Mouse (Mus musculus) embryonic facial prominence, embryonic 13.5 days (tissue): ENCODE measurements around the gene Eef1akmt3. TPM values are rescaled to one million over a fixed set of nuclear protein-coding genes. Genes with fewer than 3 reads are reported as not detected.

ENCODE experiments used
- ATAC-seq: fragments of 200-750 bp; cut with Nextera tagmentation; 2 replicates; pipeline ENCODE4 v1.8.0; 2017; ENCODE audit warnings: low read depth; ENCODE audit not compliant: insufficient number of reproducible peaks, insufficient read depth, low FRiP score, low TSS enrichment
- H3K27ac ChIP-seq: fragments of 300-500 bp; sonication (generic); 2 replicates; pipeline ENCODE4 v1.5.1; 2015; ENCODE audit warnings: moderate library complexity, mild to moderate bottlenecking, inconsistent platforms
- H3K27me3 ChIP-seq: fragments of 300-500 bp; sonication (generic); 2 replicates; pipeline ENCODE4 v1.6.1; 2015; ENCODE audit warnings: mild to moderate bottlenecking, inconsistent platforms
- H3K36me3 ChIP-seq: fragments of 300-500 bp; sonication (generic); 2 replicates; pipeline ENCODE4 v1.6.1; 2015; ENCODE audit warnings: mild to moderate bottlenecking, inconsistent platforms
- H3K4me1 ChIP-seq: fragments of 300-500 bp; sonication (generic); 2 replicates; pipeline ENCODE4 v1.6.1; 2015; ENCODE audit warnings: inconsistent platforms
- H3K4me2 ChIP-seq: fragments of 300-500 bp; sonication (generic); 2 replicates; pipeline ENCODE4 v1.6.1; 2015; ENCODE audit warnings: moderate library complexity, mild to moderate bottlenecking, inconsistent platforms
- H3K4me3 ChIP-seq: fragments of 300-500 bp; sonication (generic); 2 replicates; pipeline ENCODE4 v1.5.1; 2015; ENCODE audit warnings: mild to moderate bottlenecking, inconsistent platforms
- H3K9ac ChIP-seq: fragments of 300-500 bp; sonication (generic); 2 replicates; pipeline ENCODE4 v1.6.1; 2015; ENCODE audit warnings: mild to moderate bottlenecking, inconsistent platforms
- H3K9me3 ChIP-seq: fragments of 300-500 bp; sonication (generic); 2 replicates; pipeline ENCODE4 v1.6.1; 2016; ENCODE audit warnings: inconsistent platforms
- WGBS: fragments of 180-500 bp; shearing (Covaris S2); methylation state at CpG from one replicate; pipeline ENCODE4 v1.1.7; 2015; ENCODE audit warnings: mixed read lengths; 5-methylcytosine and 5-hydroxymethylcytosine counted together
- polyA plus RNA-seq: library from polyadenylated mRNA; unstranded; fragments of >200 nt; fragmentation: Nextera tagmentation; extraction: Ambion mirVana; gene quantifications from 2 replicates; pipeline ENCODE4 v1.2.1, GENCODE M21; 2015

Gene Eef1akmt3
- 0.62 and 0.81 TPM in 2 replicates for polyA plus RNA-seq

DNA sequence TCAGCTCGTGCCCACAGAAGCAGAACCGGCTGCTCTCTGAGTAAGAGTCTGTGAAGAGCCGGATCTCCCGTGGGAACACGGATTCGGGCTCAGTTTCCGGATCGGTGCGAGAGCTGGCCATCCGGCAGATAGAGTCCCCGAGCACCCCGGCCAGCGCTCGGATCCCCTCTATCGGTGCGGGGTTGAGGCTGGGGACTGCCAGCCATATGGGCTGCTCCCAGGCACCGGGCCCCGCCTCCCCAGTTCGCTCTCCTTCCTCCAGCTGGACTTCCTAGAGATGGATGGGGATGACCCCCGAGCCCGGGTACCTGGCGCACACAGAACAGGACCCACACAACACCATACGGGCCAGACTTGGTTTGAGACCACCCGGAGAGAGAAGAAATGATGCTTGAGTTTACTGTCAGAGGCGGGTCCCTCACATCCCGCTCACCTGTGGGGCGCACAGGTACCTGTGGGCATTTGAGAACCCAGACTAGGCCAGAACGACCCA lies at the start of gene Eef1akmt3, which contains the start of gene Mettl1:
Gene Eef1akmt3, minus strand, starts transcription at position 240 of the 493 bp plus-strand sequence.
Gene Mettl1, plus strand, starts transcription at position 141 of the 493 bp plus-strand sequence.
- peak within 1 kb of the TSS; percentile 81 for H3K9ac ChIP-seq
- peak within 1 kb of the TSS; percentile 84 for H3K27ac ChIP-seq
- H3K4me1 ChIP-seq = peaks cover 15% of the 10 kb centered on the region
- no peaks in the 10 kb centered on the region for H3K9me3 ChIP-seq
- ATAC-seq = peak; percentile 39
- H3K4me3 ChIP-seq = peak within 1 kb of the TSS; percentile 81
- H3K36me3 ChIP-seq = peaks cover 26% of the 10 kb centered on the region
- peaks cover 9% of the 10 kb centered on the region for H3K27me3 ChIP-seq
- peak within 1 kb of the TSS; percentile 96 for H3K4me2 ChIP-seq
- under 1% methylated on average over 28 of the region's 28 CpGs for WGBS

DNA sequence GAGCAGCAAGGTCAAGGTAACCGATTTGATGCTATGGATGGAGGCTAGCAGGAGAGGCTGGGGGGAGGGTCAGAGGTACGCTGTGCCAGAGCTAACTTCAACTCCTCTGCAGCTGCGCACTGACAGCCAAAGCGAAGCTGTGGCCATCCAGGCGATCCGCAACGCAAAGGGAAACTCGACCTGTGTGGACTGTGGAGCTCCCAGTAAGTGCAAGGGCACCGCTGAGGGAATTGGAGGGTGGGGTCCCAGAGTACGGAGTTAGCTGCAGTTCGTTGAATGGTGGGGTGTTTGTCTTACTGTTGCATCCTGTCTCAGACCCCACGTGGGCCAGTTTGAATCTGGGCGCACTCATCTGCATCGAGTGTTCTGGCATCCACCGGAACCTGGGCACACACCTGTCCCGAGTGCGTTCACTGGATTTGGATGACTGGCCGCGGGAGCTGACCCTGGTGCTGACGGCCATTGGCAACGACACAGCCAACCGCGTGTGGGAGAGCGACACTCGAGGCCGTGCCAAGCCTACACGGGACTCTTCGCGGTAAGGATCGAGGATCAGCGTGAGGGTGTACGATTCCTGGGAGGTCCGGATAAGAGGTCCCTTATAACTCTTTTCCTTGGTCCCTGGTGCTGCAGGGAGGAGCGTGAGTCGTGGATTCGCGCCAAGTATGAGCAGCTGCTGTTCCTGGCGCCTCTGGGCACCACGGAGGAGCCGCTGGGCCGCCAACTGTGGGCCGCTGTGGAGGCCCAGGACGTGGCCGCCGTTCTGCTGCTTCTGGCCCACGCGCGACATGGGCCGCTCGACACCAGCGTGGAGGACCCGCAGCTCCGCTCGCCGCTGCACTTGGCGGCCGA lies 49.5 kb upstream of the Eef1akmt3 start:
- Histone ChIP-seq H3K9ac (peak overlapping the region; percentile 27; the same call in 1 of the 2 replicates), H3K4me3 (peak overlapping the region; percentile 32), H3K27me3 (peaks cover 70% of the 10 kb centered on the region), H3K9me3 (no peaks in the 10 kb centered on the region), H3K27ac (no peak overlapping the region), H3K4me1 (peaks cover 33% of the 10 kb centered on the region), H3K4me2 (peak overlapping the region; percentile 55), H3K36me3 (peaks cover 8% of the 10 kb centered on the region)
- no peak for ATAC-seq
- 7% methylated on average over 57 of the region's 57 CpGs for WGBS

DNA sequence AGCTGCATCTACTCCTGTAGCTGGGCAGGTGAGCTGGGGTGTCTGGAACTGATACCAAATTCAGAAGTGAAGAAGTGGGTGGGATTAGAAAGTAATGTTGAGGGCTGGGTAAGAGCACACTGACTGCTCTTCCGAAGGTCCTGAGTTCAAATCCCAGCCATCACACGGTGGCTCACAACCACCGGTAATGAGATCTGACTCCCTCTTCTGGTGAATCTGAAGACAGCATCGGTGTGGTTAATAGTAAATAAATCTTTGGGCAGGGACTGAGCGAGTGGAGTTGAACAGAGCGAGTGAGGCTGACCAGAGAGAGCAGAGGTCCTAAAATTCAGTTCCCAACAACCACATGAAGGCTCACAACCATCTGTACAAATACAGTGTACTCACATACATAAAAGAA lies 44.3 kb upstream of the Eef1akmt3 start:
- WGBS = 73% methylated on average over 6 of the region's 6 CpGs
- H3K27me3 ChIP-seq = peaks cover 88% of the 10 kb centered on the region
- H3K4me1 ChIP-seq = peaks cover 19% of the 10 kb centered on the region
- ATAC-seq = no peak
- no peak overlapping the region for H3K4me2 ChIP-seq
- no peak overlapping the region for H3K9ac ChIP-seq
- H3K9me3 ChIP-seq = no peaks in the 10 kb centered on the region
- no peaks in the 10 kb centered on the region for H3K36me3 ChIP-seq
- H3K27ac ChIP-seq = no peak overlapping the region
- H3K4me3 ChIP-seq = no peak overlapping the region

GRCm38 (mm10) chr10:127085052-127085451 lies 43.7 kb upstream of the Eef1akmt3 start:
- Histone ChIP-seq H3K36me3 (no peaks in the 10 kb centered on the region), H3K9me3 (no peaks in the 10 kb centered on the region), H3K27ac (no peak overlapping the region), H3K4me3 (no peak overlapping the region), H3K27me3 (peaks cover 88% of the 10 kb centered on the region), H3K4me2 (no peak overlapping the region), H3K9ac (no peak overlapping the region), H3K4me1 (peaks cover 22% of the 10 kb centered on the region)
- WGBS = 81% methylated on average over 9 of the region's 9 CpGs
- ATAC-seq = no peak

- ATAC-seq = no peak
- Histone ChIP-seq H3K27me3 (peaks cover 88% of the 10 kb centered on the region), H3K9me3 (no peaks in the 10 kb centered on the region), H3K36me3 (no peaks in the 10 kb centered on the region), H3K27ac (no peak overlapping the region), H3K4me1 (peaks cover 27% of the 10 kb centered on the region), H3K4me3 (no peak overlapping the region), H3K4me2 (no peak overlapping the region), H3K9ac (no peak overlapping the region)
- WGBS = 49% methylated on average over 5 of the region's 5 CpGs
Measured at GRCm38 (mm10) chr10:127083915-127084306, 42.6 kb upstream of the Eef1akmt3 start.

GRCm38 (mm10) chr10:127083292-127083914 lies 42.1 kb upstream of the Eef1akmt3 start:
- no peak overlapping the region for H3K9ac ChIP-seq
- no peaks in the 10 kb centered on the region for H3K36me3 ChIP-seq
- WGBS = 29% methylated on average over 8 of the region's 8 CpGs
- H3K4me3 ChIP-seq = no peak overlapping the region
- peaks cover 88% of the 10 kb centered on the region for H3K27me3 ChIP-seq
- ATAC-seq = no peak
- no peak overlapping the region for H3K4me2 ChIP-seq
- no peak overlapping the region for H3K27ac ChIP-seq
- H3K9me3 ChIP-seq = no peaks in the 10 kb centered on the region
- H3K4me1 ChIP-seq = peaks cover 28% of the 10 kb centered on the region

DNA sequence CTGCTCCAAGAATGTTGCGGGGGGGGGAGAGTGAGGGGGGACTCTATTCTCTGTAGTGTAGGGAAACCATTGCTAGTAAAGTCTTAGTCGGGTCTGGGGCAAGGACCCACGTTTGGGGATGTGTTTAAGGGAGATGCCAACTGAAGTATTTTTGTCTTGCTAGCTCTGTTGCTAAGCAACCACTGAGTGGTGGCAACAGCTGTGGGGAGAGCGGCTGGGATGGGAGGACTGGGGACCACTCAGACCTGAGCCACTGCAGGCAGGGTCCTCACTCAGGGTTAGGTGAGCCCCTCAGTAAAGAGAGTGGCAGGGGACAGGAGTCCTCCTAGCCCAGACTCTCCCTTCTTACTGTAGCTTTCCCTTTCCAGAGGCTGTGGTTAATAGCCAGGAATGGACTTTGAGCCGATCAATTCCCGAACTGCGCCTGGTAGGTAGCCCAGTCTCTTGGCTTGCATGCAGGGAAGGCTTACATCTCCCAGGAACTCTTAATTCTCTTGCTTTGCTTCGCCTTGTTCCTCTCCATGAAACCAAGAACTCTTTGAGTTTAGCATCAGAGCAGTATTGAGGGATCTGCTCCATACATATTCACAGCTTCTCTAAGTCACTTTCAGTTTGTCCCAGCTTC lies 40.8 kb upstream of the Eef1akmt3 start:
- H3K4me2 ChIP-seq = peak overlapping the region; percentile 99
- peaks cover 38% of the 10 kb centered on the region for H3K4me1 ChIP-seq
- H3K4me3 ChIP-seq = peak overlapping the region; percentile 63; the same call in 1 of the 2 replicates
- 29% methylated on average over 8 of the region's 8 CpGs for WGBS
- ATAC-seq = no peak
- no peak overlapping the region for H3K27ac ChIP-seq
- no peaks in the 10 kb centered on the region for H3K9me3 ChIP-seq
- H3K27me3 ChIP-seq = peaks cover 88% of the 10 kb centered on the region
- no peaks in the 10 kb centered on the region for H3K36me3 ChIP-seq
- H3K9ac ChIP-seq = no peak overlapping the region

DNA sequence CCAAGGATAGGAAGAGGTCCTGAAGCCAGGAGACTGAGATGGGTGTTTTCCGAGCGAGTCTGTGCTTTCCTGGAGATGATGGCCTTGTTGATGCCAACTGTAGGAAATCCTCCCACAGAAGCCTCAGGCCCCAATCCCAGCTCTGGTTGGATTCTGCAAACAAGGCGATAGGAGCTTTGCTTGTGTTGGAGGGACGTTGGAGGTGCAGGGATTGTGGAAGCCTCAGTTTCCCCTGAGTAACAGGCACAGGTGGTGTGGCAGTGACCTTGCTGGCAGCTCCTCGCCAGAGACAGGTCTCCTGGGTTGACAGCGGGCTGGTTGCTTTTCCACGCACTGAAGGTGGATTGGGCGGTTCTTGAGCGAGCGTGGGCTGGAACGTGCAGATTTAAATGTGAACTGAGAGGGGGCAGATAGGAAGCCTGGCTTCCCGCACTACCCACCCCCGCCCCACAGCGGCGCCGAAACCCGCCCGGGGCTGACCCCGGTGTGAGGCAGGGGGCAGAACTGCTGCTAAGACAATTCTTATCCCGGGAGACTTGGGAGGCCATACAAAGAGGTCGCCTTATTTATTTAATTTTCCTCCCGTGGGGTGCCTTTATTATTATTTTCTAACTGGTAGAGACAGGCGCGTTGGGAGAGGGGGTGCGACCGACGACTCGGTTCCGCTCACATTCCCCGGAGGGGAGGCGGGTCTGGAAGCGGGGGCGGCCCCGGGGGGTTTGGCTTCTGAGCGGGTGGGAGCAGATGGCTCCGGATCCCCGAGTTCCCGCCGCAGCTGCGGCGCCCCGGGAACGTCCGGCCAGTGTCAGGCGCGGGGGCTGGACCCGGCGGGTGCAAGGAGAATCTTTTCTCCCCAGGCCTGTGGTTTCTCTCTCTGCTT lies 39.8 kb upstream of the Eef1akmt3 start:
- peak overlapping the region; percentile 53 for H3K9ac ChIP-seq
- no peak overlapping the region for H3K27ac ChIP-seq
- H3K4me2 ChIP-seq = peak overlapping the region; percentile 99
- H3K9me3 ChIP-seq = no peaks in the 10 kb centered on the region
- no peaks in the 10 kb centered on the region for H3K36me3 ChIP-seq
- H3K27me3 ChIP-seq = peaks cover 94% of the 10 kb centered on the region
- no peak for ATAC-seq
- H3K4me3 ChIP-seq = peak overlapping the region; percentile 63
- peaks cover 38% of the 10 kb centered on the region for H3K4me1 ChIP-seq
- 3% methylated on average over 48 of the region's 48 CpGs for WGBS

- peaks cover 98% of the 10 kb centered on the region for H3K27me3 ChIP-seq
- peak; percentile 23; the same call in 1 of the 2 replicates for ATAC-seq
- H3K9me3 ChIP-seq = no peaks in the 10 kb centered on the region
- peak overlapping the region; percentile 99 for H3K4me2 ChIP-seq
- H3K27ac ChIP-seq = no peak overlapping the region
- peak overlapping the region; percentile 74 for H3K9ac ChIP-seq
- WGBS = 2% methylated on average over 67 of the region's 70 CpGs
- H3K4me3 ChIP-seq = peak overlapping the region; percentile 63
- no peaks in the 10 kb centered on the region for H3K36me3 ChIP-seq
- peaks cover 38% of the 10 kb centered on the region for H3K4me1 ChIP-seq
Measured at GRCm38 (mm10) chr10:127079665-127080391, 38.5 kb upstream of the Eef1akmt3 start.
